Mouse (Mus musculus) limb, embryonic 10.5 days (tissue): Measurements from ENCODE around the gene 4931428F04Rik. TPM values are rescaled to one million over a fixed set of nuclear protein-coding genes. Genes with fewer than 3 reads are reported as not detected.

Experiments
- DNase-seq: peaks from one replicate; pipeline ENCODE4 v3.0.0-alpha.2; 2017; ENCODE audit warnings: low spot score
- H3K27ac ChIP-seq: fragments of 300-500 bp; sonication (generic); 2 replicates; pipeline ENCODE4 v1.5.1; 2016; ENCODE audit warnings: mild to moderate bottlenecking
- H3K27me3 ChIP-seq: fragments of 300-500 bp; sonication (generic); 2 replicates; pipeline ENCODE4 v1.6.1; 2016; ENCODE audit warnings: low read depth, mild to moderate bottlenecking; ENCODE audit not compliant: poor library complexity, severe bottlenecking
- H3K36me3 ChIP-seq: fragments of 300-500 bp; sonication (generic); 2 replicates; pipeline ENCODE4 v1.6.1; 2016; ENCODE audit warnings: mild to moderate bottlenecking, moderate library complexity
- H3K4me1 ChIP-seq: fragments of 300-500 bp; sonication (generic); 2 replicates; pipeline ENCODE4 v1.6.1; 2016
- H3K4me3 ChIP-seq: fragments of 300-500 bp; sonication (generic); 2 replicates; pipeline ENCODE4 v1.5.1; 2016; ENCODE audit warnings: mild to moderate bottlenecking, moderate library complexity
- H3K9me3 ChIP-seq: fragments of 300-500 bp; sonication (generic); replicated peaks from 2 replicates; pipeline ENCODE4 v1.6.1; 2016; ENCODE audit warnings: mild to moderate bottlenecking
- WGBS: fragments of 180-500 bp; shearing (Covaris S2); methylation state at CpG from one replicate; pipeline ENCODE4 v1.1.7; 2016; 5-methylcytosine and 5-hydroxymethylcytosine counted together
- polyA plus RNA-seq: library from polyadenylated mRNA; unstranded; fragments of >200 nt; fragmentation: Nextera tagmentation; extraction: Ambion mirVana; gene quantifications from 2 replicates; pipeline ENCODE4 v1.2.1, GENCODE M21; 2016

4931428F04Rik gene
- polyA plus RNA-seq, 1 experiment from 2014 or later, result 19.2 TPM

GRCm38 (mm10) chr8:105263244-105263912, 26.3 kb downstream of the 4931428F04Rik start:
- Histone ChIP-seq H3K36me3 (no peaks in the 10 kb centered on the region), H3K27me3 (peaks cover 100% of the 10 kb centered on the region), H3K9me3 (0 out of 2 replicates have a peak, but pooled peaks cover 2% of the 10 kb centered on the region), H3K4me1 (peaks cover 49% of the 10 kb centered on the region), H3K4me3 (peak overlapping the region; percentile 71), H3K27ac (no peak overlapping the region)
- WGBS, result 42% methylated on average over 16 of the region's 16 CpGs
- DNase-seq, result no peak

GRCm38 (mm10) chr8:105261326-105261980, 28.2 kb downstream of the 4931428F04Rik start:
- Histone ChIP-seq H3K36me3 (no peaks in the 10 kb centered on the region), H3K27me3 (peaks cover 100% of the 10 kb centered on the region), H3K27ac (no peak overlapping the region), H3K9me3 (0 out of 2 replicates have a peak, but pooled peaks cover 2% of the 10 kb centered on the region), H3K4me1 (peaks cover 32% of the 10 kb centered on the region), H3K4me3 (no peak overlapping the region)
- no peak for DNase-seq
- 80% methylated on average over 12 of the region's 12 CpGs for WGBS

- Histone ChIP-seq H3K27me3 (peaks cover 100% of the 10 kb centered on the region), H3K27ac (no peak overlapping the region), H3K9me3 (no peaks in the 10 kb centered on the region), H3K4me3 (no peak overlapping the region), H3K4me1 (peaks cover 34% of the 10 kb centered on the region), H3K36me3 (no peaks in the 10 kb centered on the region)
- WGBS, result 67% methylated on average over 7 of the region's 7 CpGs
- DNase-seq, result no peak
Measured at GRCm38 (mm10) chr8:105260371-105261099, 29.1 kb downstream of the 4931428F04Rik start.

GRCm38 (mm10) chr8:105259721-105260320, 29.8 kb downstream of the 4931428F04Rik start:
- peaks cover 100% of the 10 kb centered on the region for H3K27me3 ChIP-seq
- 4% methylated on average over 30 of the region's 30 CpGs for WGBS
- H3K36me3 ChIP-seq, result no peaks in the 10 kb centered on the region
- DNase-seq, result peak; percentile 93
- peaks cover 37% of the 10 kb centered on the region for H3K4me1 ChIP-seq
- peak overlapping the region; percentile 50 for H3K4me3 ChIP-seq
- no peaks in the 10 kb centered on the region for H3K9me3 ChIP-seq
- no peak overlapping the region for H3K27ac ChIP-seq

GRCm38 (mm10) chr8:105258911-105259720, 30.5 kb downstream of the 4931428F04Rik start:
- DNase-seq, result peak; percentile 67
- Histone ChIP-seq H3K36me3 (no peaks in the 10 kb centered on the region), H3K9me3 (no peaks in the 10 kb centered on the region), H3K4me1 (peaks cover 37% of the 10 kb centered on the region), H3K27me3 (peaks cover 93% of the 10 kb centered on the region), H3K27ac (0 out of 2 replicates have a peak overlapping the region, but pooled peaks have one; percentile 2), H3K4me3 (peak overlapping the region; percentile 50)
- 2% methylated on average over 55 of the region's 55 CpGs for WGBS

- Histone ChIP-seq H3K27ac (no peak overlapping the region), H3K9me3 (no peaks in the 10 kb centered on the region), H3K27me3 (peaks cover 77% of the 10 kb centered on the region), H3K36me3 (peaks cover 13% of the 10 kb centered on the region; the same call in 1 of the 2 replicates), H3K4me3 (no peak overlapping the region), H3K4me1 (peaks cover 41% of the 10 kb centered on the region)
- DNase-seq, result no peak
- WGBS, result 68% methylated on average over 7 of the region's 7 CpGs
Measured at GRCm38 (mm10) chr8:105257318-105258114, 32.1 kb downstream of the 4931428F04Rik start.

- under 1% methylated on average over 14 of the region's 14 CpGs for WGBS
- H3K9me3 ChIP-seq, result no peaks in the 10 kb centered on the region
Measured at GRCm38 (mm10) chr8:105254966-105255350, 34.7 kb downstream of the 4931428F04Rik start, which contains the start of gene B3gnt9. B3gnt9 (minus strand) TSS chr8:105255153.

GRCm38 (mm10) chr8:105254152-105254965, 35.3 kb downstream of the 4931428F04Rik start:
- Histone ChIP-seq H3K4me1 (peaks cover 34% of the 10 kb centered on the region), H3K27me3 (peaks cover 45% of the 10 kb centered on the region), H3K36me3 (peaks cover 44% of the 10 kb centered on the region), H3K9me3 (no peaks in the 10 kb centered on the region), H3K27ac (peak overlapping the region; percentile 85), H3K4me3 (peak overlapping the region; percentile 63)
- peak; percentile 92 for DNase-seq
- WGBS, result under 1% methylated on average over 74 of the region's 74 CpGs

More at GRCm38 (mm10) chr8:105254966-105255350, 34.7 kb downstream of the 4931428F04Rik start, which contains the start of gene B3gnt9:
- H3K27ac ChIP-seq, result peak within 1 kb of the TSS; percentile 85
- peak within 1 kb of the TSS; percentile 63 for H3K4me3 ChIP-seq
- peaks cover 40% of the 10 kb centered on the region for H3K4me1 ChIP-seq
- DNase-seq, result peak; percentile 77
- peaks cover 38% of the 10 kb centered on the region for H3K36me3 ChIP-seq
- peaks cover 51% of the 10 kb centered on the region for H3K27me3 ChIP-seq

GRCm38 (mm10) chr8:105253766-105254151, 35.9 kb downstream of the 4931428F04Rik start:
- H3K4me3 ChIP-seq, result peak overlapping the region; percentile 63
- H3K9me3 ChIP-seq, result no peaks in the 10 kb centered on the region
- peaks cover 28% of the 10 kb centered on the region for H3K4me1 ChIP-seq
- H3K36me3 ChIP-seq, result peaks cover 50% of the 10 kb centered on the region
- peaks cover 39% of the 10 kb centered on the region for H3K27me3 ChIP-seq
- 0 out of 2 replicates have a peak overlapping the region, but pooled peaks have one; percentile 85 for H3K27ac ChIP-seq
- peak; percentile 38 for DNase-seq
- 40% methylated on average over 20 of the region's 20 CpGs for WGBS

- H3K27me3 ChIP-seq, result peaks cover 31% of the 10 kb centered on the region
- peaks cover 59% of the 10 kb centered on the region for H3K36me3 ChIP-seq
- H3K27ac ChIP-seq, result no peak overlapping the region
- no peak overlapping the region for H3K4me3 ChIP-seq
- no peaks in the 10 kb centered on the region for H3K9me3 ChIP-seq
- WGBS, result 86% methylated on average over 10 of the region's 10 CpGs
- H3K4me1 ChIP-seq, result peaks cover 25% of the 10 kb centered on the region
- no peak for DNase-seq
Measured at GRCm38 (mm10) chr8:105252680-105253537, 36.8 kb downstream of the 4931428F04Rik start.
